Mouse (Mus musculus): Measurements from ENCODE around the gene Btg1.

GRCm38 (mm10) chr10:96646024-96646866, 29.4 kb downstream of the Btg1 start:
- no peak for TF ChIP-seq EP300 (IDR thresholded peaks at IDR 0.05; ENCODE audit: low read depth)
- TF ChIP-seq CTCF (IDR thresholded peaks at IDR 0.05; ENCODE audit: low read depth): no peak

All from liver, postnatal 0 days (tissue).